Mouse (Mus musculus): ENCODE measurements around the gene Fbxw24.

DNA sequence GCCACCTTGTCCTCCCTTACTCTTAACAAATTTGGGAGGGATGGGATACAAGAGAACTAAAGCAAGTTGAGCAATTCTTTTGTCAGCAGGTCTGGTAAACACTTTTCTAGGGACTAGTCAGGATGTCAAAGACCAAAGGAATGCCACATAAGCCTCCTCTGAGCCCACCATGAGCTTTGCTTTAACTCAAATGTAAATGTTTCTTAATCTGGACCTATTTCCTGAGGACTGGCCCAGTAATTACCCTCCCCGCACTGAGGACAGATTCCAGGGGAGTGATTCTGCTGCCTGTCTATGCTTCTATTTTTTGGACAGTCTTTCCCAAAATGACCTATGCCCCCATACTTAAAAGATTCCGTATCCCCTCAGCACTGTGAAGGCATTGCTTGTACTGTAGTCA is 31.0 kb downstream of the Fbxw24 start:
- TF ChIP-seq CTCF (IDR thresholded peaks at IDR 0.05; ENCODE audit: control insufficient read depth, insufficient read depth, insufficient read length), result no peak
- TF ChIP-seq MAX (IDR thresholded peaks at IDR 0.05), result no peak
- TF ChIP-seq MYOG (IDR thresholded peaks at IDR 0.05; ENCODE audit: control insufficient read depth, extremely low read depth, insufficient read length), result no peak

All from C2C12 (cell line).